Mouse (Mus musculus) frontal cortex, postnatal 14 days (tissue): ENCODE measurements around the gene Limk2.

Experiments
- DNase-seq, 2 experiments: peaks; one replicate each; pipeline ENCODE4 v3.0.0; 2022; ENCODE audit warnings: low spot score in 2 of 2

Gene Limk2

GRCm38 (mm10) chr11:3334711-3335316 is 74.2 kb downstream of the Limk2 start:
- no peak for DNase-seq

- DNase-seq, result no peak
These were observed 74.8 kb downstream of the Limk2 start for GRCm38 (mm10) chr11:3334141-3334710.

- DNase-seq, result no peak
These were observed 75.8 kb downstream of the Limk2 start for GRCm38 (mm10) chr11:3333111-3333695.

- DNase-seq, result peak; percentile 86 to 90
These were observed 77.0 kb downstream of the Limk2 start for GRCm38 (mm10) chr11:3331756-3332642.

- DNase-seq, result no peak
These were observed 77.8 kb downstream of the Limk2 start for GRCm38 (mm10) chr11:3330991-3331750.

- peak; percentile 75 for DNase-seq
These were observed 78.4 kb downstream of the Limk2 start for GRCm38 (mm10) chr11:3330566-3330965.

- no peak for DNase-seq
These were observed 79.0 kb downstream of the Limk2 start, which contains the start of gene Pik3ip1 for GRCm38 (mm10) chr11:3329891-3330451. TSS of gene Pik3ip1 (plus strand) at chr11:3330401.

GRCm38 (mm10) chr11:3328806-3329775 is 79.9 kb downstream of the Limk2 start:
- DNase-seq, result no peak

GRCm38 (mm10) chr11:3328271-3328670 is 80.7 kb downstream of the Limk2 start:
- no peak for DNase-seq

GRCm38 (mm10) chr11:3318286-3318685 is 90.7 kb downstream of the Limk2 start:
- no peak for DNase-seq

- DNase-seq, result no peak
These were observed 94.8 kb downstream of the Limk2 start for GRCm38 (mm10) chr11:3314148-3314547.

GRCm38 (mm10) chr11:3313294-3313693 is 95.7 kb downstream of the Limk2 start:
- DNase-seq, result no peak

- DNase-seq, result no peak
These were observed 97.2 kb downstream of the Limk2 start for GRCm38 (mm10) chr11:3311586-3312347.

- no peak for DNase-seq
These were observed 98.0 kb downstream of the Limk2 start for GRCm38 (mm10) chr11:3310789-3311585.

GRCm38 (mm10) chr11:3309884-3310283 is 99.1 kb downstream of the Limk2 start:
- no peak for DNase-seq

GRCm38 (mm10) chr11:3307875-3308274 is 101.1 kb downstream of the Limk2 start:
- DNase-seq, result no peak

GRCm38 (mm10) chr11:3305821-3306220 is 103.2 kb downstream of the Limk2 start:
- DNase-seq, result no peak

GRCm38 (mm10) chr11:3302792-3303191 is 106.2 kb downstream of the Limk2 start:
- no peak for DNase-seq
